Mouse (Mus musculus) limb, embryonic 10.5 days (tissue): ENCODE measurements around the gene Kif5c. TPM values are rescaled to one million over a fixed set of nuclear protein-coding genes. Genes with fewer than 3 reads are reported as not detected.
A peak's percentile ranks its signal among the peaks of the same experiment; 100 is the strongest.

Experiments used
- DNase-seq: peaks from one replicate; pipeline ENCODE4 v3.0.0-alpha.2; 2017; ENCODE audit warnings: low spot score
- H3K27ac ChIP-seq: fragments of 300-500 bp; sonication (generic); 2 replicates; pipeline ENCODE4 v1.5.1; 2016; ENCODE audit warnings: mild to moderate bottlenecking
- H3K27me3 ChIP-seq: fragments of 300-500 bp; sonication (generic); 2 replicates; pipeline ENCODE4 v1.6.1; 2016; ENCODE audit warnings: low read depth, mild to moderate bottlenecking; ENCODE audit not compliant: poor library complexity, severe bottlenecking
- H3K36me3 ChIP-seq: fragments of 300-500 bp; sonication (generic); 2 replicates; pipeline ENCODE4 v1.6.1; 2016; ENCODE audit warnings: mild to moderate bottlenecking, moderate library complexity
- H3K4me1 ChIP-seq: fragments of 300-500 bp; sonication (generic); 2 replicates; pipeline ENCODE4 v1.6.1; 2016
- H3K4me3 ChIP-seq: fragments of 300-500 bp; sonication (generic); 2 replicates; pipeline ENCODE4 v1.5.1; 2016; ENCODE audit warnings: mild to moderate bottlenecking, moderate library complexity
- H3K9me3 ChIP-seq: fragments of 300-500 bp; sonication (generic); replicated peaks from 2 replicates; pipeline ENCODE4 v1.6.1; 2016; ENCODE audit warnings: mild to moderate bottlenecking
- WGBS: fragments of 180-500 bp; shearing (Covaris S2); methylation state at CpG from one replicate; pipeline ENCODE4 v1.1.7; 2016; 5-methylcytosine and 5-hydroxymethylcytosine counted together
- polyA plus RNA-seq: library from polyadenylated mRNA; unstranded; fragments of >200 nt; fragmentation: Nextera tagmentation; extraction: Ambion mirVana; gene quantifications from 2 replicates; pipeline ENCODE4 v1.2.1, GENCODE M21; 2016

Kif5c gene
- polyA plus RNA-seq, 1 experiment from 2014 or later = 14.5 TPM

DNA sequence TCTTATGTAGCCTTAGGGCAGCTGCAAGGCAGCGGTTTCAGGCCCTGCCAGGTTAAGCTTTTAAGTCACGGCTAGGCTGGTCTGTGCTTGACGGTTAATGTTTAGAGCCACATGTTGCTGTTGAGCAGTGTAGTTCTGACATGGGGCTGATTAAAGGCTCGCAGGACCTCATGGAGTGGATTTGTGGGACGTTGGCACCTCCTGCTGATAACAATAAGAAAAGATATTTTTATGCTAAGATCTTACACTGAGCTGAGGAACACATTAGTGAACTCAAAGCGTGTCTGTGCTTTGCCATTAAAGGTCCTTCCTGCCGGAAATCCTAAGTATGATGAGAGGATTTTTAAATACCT, 114.5 kb downstream of the Kif5c start:
- Histone ChIP-seq H3K27ac (peak overlapping the region; percentile 71), H3K36me3 (peaks cover 25% of the 10 kb centered on the region), H3K4me1 (peaks cover 58% of the 10 kb centered on the region), H3K9me3 (no peaks in the 10 kb centered on the region), H3K4me3 (peak overlapping the region; percentile 27), H3K27me3 (no peaks in the 10 kb centered on the region)
- WGBS = 15% methylated on average over 7 of the region's 7 CpGs
- peak; percentile 51 for DNase-seq

DNA sequence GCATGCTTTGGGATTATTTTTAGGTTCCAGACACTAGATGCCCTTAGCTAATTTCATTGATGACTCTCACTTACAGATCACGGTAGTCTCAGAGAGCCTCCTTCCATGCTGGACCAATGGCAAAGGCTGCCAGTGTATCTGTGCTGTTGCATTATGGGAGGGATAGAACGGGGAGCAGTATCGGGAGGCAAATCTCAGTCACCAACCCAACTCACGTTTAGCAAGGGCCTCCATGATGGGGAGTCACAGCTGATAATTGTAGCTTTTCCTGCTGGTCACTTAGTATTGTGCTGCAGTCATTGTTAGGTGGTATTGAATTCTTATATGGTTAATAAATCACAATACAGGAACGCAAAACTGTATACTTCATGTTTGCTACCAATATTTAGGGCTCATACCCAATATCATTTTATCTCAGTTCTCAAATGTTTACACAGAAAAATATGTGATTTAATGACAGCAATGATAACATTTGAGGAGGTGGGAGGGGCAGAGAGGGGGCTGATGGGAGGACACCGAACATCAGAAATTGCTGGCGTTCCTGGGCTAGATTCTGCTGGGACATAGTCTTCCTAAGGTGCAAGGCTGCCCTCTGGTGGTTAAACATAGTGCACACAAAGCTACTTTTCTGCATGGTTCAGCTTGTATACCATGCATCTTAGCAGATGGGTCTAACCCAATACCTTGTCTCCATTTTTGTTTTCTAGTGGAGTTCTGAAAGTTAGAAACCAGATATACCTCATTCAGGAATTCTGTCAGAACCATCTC, 115.1 kb downstream of the Kif5c start:
- Histone ChIP-seq H3K4me3 (peak overlapping the region; percentile 27; the same call in 1 of the 2 replicates), H3K27ac (peak overlapping the region; percentile 71), H3K9me3 (no peaks in the 10 kb centered on the region), H3K27me3 (no peaks in the 10 kb centered on the region), H3K36me3 (peaks cover 30% of the 10 kb centered on the region), H3K4me1 (peaks cover 52% of the 10 kb centered on the region)
- WGBS = 47% methylated on average over 7 of the region's 7 CpGs
- DNase-seq = peak; percentile 80

DNA sequence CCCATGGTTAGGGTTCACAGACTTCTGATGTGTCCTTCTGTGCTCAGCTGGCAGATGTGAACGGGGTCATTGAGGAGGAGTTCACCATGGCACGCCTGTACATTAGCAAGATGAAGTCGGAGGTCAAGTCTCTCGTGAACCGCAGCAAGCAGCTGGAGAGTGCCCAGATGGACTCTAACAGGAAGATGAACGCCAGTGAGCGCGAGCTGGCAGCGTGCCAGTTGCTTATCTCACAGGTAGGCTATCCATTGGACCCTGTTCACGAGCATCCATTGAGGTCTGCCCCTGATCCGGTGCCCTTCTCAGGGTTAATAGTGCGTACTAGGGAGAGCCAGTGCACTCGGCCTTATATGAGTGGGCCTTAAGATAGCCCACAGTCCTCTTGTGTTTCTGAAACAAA, 116.3 kb downstream of the Kif5c start:
- H3K27ac ChIP-seq = no peak overlapping the region
- H3K4me1 ChIP-seq = peaks cover 41% of the 10 kb centered on the region
- no peaks in the 10 kb centered on the region for H3K9me3 ChIP-seq
- H3K27me3 ChIP-seq = no peaks in the 10 kb centered on the region
- no peak for DNase-seq
- H3K36me3 ChIP-seq = peaks cover 35% of the 10 kb centered on the region
- H3K4me3 ChIP-seq = no peak overlapping the region
- 92% methylated on average over 13 of the region's 13 CpGs for WGBS

DNA sequence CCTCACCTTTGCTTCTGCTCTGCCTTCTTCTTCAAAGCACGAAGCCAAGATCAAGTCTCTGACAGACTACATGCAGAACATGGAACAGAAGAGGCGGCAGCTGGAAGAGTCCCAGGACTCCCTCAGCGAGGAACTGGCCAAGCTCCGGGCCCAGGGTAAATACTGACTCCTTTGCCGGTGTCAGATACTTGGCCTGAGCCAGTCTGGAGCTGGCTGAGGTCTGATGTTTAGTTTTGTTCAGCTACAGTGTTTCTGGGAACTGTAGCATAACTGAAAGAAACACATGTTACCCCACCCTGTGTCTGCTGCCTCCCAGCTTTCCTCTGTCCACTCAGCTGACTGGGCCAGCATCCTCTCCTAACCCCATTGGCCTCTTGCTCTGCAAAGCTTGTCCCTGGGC, 119.9 kb downstream of the Kif5c start:
- no peaks in the 10 kb centered on the region for H3K27me3 ChIP-seq
- WGBS = 93% methylated on average over 5 of the region's 5 CpGs
- H3K4me1 ChIP-seq = peaks cover 27% of the 10 kb centered on the region
- H3K9me3 ChIP-seq = no peaks in the 10 kb centered on the region
- DNase-seq = no peak
- H3K36me3 ChIP-seq = peaks cover 51% of the 10 kb centered on the region
- no peak overlapping the region for H3K4me3 ChIP-seq
- no peak overlapping the region for H3K27ac ChIP-seq

DNA sequence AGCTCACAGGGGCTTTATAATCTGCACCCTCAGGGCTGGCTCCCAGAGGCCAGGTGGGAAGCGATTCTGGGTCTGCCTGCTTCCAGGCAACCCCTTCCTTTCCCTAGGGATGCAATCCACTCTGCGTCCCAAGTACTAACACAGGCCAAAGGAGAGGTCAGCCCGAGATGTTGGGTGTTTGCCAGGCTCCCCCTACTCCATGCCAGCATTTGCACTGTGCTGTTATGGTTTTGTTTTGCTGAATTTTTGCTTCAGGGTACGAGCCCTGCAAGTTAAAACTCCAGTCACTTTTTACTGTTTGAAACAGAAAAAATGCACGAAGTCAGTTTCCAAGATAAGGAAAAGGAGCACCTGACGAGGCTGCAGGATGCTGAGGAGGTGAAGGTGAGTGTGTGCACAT, 121.9 kb downstream of the Kif5c start:
- H3K27me3 ChIP-seq = no peaks in the 10 kb centered on the region
- DNase-seq = no peak
- WGBS = 81% methylated on average over 6 of the region's 6 CpGs
- H3K4me1 ChIP-seq = peaks cover 38% of the 10 kb centered on the region
- no peaks in the 10 kb centered on the region for H3K9me3 ChIP-seq
- H3K4me3 ChIP-seq = no peak overlapping the region
- peaks cover 57% of the 10 kb centered on the region for H3K36me3 ChIP-seq
- H3K27ac ChIP-seq = no peak overlapping the region

DNA sequence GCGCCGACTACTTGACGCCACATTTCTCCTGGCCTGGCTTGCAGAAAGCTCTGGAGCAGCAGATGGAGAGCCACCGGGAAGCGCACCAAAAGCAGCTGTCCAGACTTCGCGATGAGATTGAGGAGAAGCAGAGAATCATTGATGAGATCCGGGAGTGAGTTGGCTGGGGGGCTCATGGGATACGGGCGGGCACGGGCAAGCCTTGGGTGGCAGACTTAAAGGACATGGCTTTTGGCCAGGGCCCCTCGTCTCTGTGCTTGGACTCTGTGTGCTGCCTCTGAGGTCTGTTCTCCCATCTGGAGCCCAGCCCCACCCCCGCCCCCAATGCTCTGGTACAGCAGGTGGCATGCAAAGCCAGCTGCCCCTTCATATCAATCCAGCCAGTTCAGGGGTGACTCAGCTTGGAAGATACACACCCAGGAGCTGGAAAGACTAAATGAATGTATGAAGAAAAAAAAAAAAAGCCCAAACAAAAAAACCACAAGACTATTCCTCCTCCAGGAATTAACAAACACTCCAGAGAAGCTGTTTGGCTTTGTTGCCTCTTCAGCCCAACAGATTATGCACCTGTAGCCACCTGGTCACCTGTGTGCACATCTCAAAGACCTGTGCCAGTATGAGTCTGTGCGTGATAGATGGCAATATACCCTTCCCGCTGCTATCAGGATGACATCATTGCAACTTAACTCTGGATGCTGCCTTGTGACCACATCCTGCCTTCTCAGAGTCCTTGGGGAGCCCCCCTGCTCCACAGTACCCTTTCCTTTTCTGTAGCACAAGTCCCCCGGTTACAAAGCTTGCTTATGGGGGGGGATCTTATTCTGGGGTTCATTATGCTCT, 123.0 kb downstream of the Kif5c start:
- peaks cover 43% of the 10 kb centered on the region for H3K4me1 ChIP-seq
- H3K27me3 ChIP-seq = no peaks in the 10 kb centered on the region
- 0 out of 2 replicates have a peak overlapping the region, but pooled peaks have one; percentile 36 for H3K27ac ChIP-seq
- no peak for DNase-seq
- peaks cover 58% of the 10 kb centered on the region for H3K36me3 ChIP-seq
- H3K4me3 ChIP-seq = no peak overlapping the region
- no peaks in the 10 kb centered on the region for H3K9me3 ChIP-seq
- whole genome bisulfite sequencing = 85% methylated on average over 16 of the region's 16 CpGs

DNA sequence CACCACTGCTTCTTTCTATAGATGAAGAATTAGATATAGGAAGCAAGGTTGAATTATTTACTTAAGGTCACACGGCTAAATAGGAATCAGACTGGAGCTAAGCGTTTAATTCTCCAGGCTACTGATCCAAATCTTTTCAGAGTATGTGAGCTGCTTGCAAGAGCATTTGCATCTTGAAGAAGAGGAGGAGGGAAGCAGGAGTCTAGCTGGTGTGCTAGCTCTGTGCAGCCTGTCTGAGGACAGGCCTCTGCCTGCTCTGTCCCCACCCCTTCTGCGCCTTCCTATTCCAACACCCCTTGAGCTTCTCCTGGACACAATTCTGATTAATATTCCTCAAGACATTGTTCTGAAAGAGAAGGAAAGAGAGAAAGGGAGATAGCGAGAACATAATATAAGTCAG, 123.8 kb downstream of the Kif5c start:
- H3K9me3 ChIP-seq = no peaks in the 10 kb centered on the region
- H3K4me3 ChIP-seq = no peak overlapping the region
- no peak overlapping the region for H3K27ac ChIP-seq
- no peak for DNase-seq
- H3K4me1 ChIP-seq = peaks cover 51% of the 10 kb centered on the region
- peaks cover 60% of the 10 kb centered on the region for H3K36me3 ChIP-seq
- WGBS = 90% methylated on average over 4 of the region's 4 CpGs
- H3K27me3 ChIP-seq = no peaks in the 10 kb centered on the region

DNA sequence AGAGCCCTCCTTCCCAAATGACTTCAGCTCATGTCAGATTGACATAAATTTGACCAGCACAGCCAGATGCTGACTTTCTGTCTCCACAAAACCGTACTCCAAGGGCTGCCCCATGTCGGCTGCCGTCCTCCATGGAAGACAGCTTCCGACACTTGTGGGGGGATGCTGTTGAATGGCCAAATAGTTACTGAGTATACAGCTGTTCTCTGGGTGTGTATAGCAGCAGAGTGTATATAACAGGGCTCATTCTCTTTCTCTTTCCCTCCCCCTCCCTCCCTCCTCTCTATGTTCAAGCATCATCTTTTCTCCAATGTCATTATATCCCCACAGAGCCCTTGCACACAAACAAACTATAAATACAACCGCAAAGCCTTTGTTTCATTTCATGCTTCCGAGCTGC, 124.7 kb downstream of the Kif5c start:
- Histone ChIP-seq H3K27ac (no peak overlapping the region), H3K4me3 (no peak overlapping the region), H3K27me3 (no peaks in the 10 kb centered on the region), H3K36me3 (peaks cover 56% of the 10 kb centered on the region), H3K9me3 (no peaks in the 10 kb centered on the region), H3K4me1 (peaks cover 56% of the 10 kb centered on the region)
- 54% methylated on average over 6 of the region's 6 CpGs for WGBS
- no peak for DNase-seq

DNA sequence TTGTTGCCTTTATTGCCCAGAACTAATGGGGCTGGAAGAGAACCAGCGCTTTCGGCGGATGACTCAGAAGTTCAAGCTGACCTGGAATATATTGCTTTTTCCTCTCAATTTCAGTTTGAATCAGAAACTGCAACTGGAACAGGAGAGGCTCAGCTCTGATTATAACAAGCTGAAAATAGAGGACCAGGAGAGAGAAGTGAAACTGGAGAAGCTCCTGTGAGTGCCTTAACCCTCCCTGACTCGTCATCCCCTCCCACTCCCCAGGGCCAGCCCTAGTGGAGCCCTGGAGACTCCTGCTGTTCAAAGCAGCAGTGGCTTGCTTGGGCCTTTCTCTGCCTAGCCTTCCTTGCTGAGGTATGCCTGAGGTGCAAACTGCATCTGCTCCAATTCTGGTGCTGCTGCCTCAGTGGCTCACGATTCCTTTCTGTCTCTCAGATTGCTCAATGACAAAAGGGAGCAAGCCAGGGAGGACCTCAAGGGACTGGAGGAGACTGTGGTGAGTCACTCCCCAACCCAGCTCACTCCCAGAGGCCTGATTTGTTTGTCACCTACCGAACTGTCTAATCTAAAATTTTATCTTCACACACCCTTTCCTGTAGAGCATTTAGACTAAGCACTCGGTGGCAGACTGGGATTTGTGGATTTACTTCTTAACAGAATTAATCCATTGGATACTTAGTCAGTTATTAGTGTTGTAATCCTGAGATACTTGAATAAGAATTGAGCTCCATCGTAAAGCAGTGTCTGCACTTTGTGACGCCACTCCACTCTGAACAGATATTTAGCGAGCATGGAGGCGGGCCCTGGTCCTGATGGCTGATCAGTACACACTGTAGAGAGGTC, 125.4 kb downstream of the Kif5c start:
- WGBS = 61% methylated on average over 11 of the region's 11 CpGs
- Histone ChIP-seq H3K27ac (0 out of 2 replicates have a peak overlapping the region, but pooled peaks have one; percentile 44), H3K36me3 (peaks cover 56% of the 10 kb centered on the region), H3K9me3 (no peaks in the 10 kb centered on the region), H3K4me1 (peaks cover 56% of the 10 kb centered on the region), H3K4me3 (no peak overlapping the region), H3K27me3 (no peaks in the 10 kb centered on the region)
- no peak for DNase-seq

DNA sequence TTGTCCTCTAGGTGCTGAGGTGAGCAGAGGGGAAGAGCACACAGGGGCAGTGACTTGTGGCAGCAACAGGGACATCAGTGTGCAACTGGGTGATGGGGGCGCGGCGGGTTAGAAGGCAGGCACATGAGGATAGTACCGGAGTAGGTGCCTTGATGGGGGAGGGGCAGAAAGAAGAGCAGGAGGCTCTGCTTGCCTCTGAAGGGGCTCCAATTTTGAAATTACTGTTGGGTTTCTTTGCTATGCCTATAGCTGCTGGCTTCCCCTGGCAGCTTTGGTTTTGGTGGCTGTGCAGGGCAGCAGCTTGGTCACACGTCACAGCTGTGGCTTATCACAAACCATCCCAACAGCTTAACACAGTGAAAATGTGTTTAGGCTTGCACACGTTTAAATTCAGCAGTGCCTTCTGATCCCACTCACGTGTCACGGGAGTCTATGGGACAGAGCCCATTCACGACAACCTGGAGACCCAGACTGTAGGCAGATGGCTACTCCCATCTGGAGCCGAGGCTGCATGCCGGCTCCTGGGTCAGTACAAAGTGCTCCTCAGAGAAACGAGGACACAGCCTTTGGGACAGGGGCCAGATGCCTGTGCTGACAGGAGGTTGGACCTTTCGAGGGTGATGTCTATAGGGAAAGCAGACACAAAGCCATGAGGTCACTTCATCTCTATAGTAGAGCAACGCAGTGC, 126.1 kb downstream of the Kif5c start:
- Histone ChIP-seq H3K9me3 (no peaks in the 10 kb centered on the region), H3K4me3 (no peak overlapping the region), H3K27me3 (no peaks in the 10 kb centered on the region), H3K27ac (0 out of 2 replicates have a peak overlapping the region, but pooled peaks have one; percentile 14), H3K36me3 (peaks cover 60% of the 10 kb centered on the region), H3K4me1 (peaks cover 56% of the 10 kb centered on the region)
- WGBS = 78% methylated on average over 14 of the region's 14 CpGs
- DNase-seq = no peak

DNA sequence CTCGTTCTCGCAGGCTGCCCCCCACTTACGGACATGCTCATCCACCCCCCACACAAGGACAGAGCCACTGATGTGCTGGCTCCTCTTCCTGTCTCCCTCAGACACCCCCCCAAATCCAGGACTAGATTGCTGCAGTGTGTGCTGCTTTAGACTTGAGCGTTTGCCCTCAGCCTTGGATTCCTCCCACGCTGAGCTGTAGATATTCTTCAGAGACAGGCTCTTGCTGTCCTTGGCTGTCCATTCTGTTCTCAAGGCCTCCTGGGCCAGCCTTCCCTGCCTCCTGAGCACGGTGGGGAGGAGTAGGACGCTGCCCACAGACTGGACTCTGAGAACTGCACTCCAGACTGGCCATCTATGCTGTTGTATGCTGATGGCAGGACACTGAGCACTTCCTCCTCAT, 127.8 kb downstream of the Kif5c start:
- Histone ChIP-seq H3K4me3 (no peak overlapping the region), H3K27ac (peak overlapping the region; percentile 47), H3K4me1 (peaks cover 41% of the 10 kb centered on the region), H3K27me3 (no peaks in the 10 kb centered on the region), H3K9me3 (no peaks in the 10 kb centered on the region), H3K36me3 (peaks cover 59% of the 10 kb centered on the region)
- no peak for DNase-seq
- 87% methylated on average over 7 of the region's 7 CpGs for WGBS

DNA sequence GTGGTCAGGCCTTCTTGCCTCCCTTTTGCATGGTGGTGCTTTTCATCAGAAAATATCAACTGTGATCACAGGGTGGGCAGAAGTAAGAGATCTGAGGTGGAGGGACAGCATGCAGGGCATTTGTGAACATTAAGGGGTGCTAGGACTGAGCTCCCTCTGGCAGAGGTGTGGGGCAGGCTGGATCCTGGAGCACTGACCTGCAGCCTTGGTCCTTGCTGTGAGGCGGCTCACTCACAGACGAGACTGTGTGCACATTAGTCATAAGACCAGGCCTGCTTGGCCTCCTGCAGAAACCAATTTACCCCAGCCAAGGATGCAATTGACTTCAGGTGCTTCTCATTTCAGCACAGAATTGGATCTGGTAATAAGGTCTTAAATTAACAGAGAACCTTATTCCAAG, 128.6 kb downstream of the Kif5c start:
- peaks cover 40% of the 10 kb centered on the region for H3K4me1 ChIP-seq

More for the DNA sequence above, 128.6 kb downstream of the Kif5c start:
- H3K9me3 ChIP-seq = no peaks in the 10 kb centered on the region
- no peak overlapping the region for H3K4me3 ChIP-seq
- peak overlapping the region; percentile 47 for H3K27ac ChIP-seq
- 66% methylated on average over 2 of the region's 2 CpGs for WGBS
- no peak for DNase-seq
- H3K27me3 ChIP-seq = no peaks in the 10 kb centered on the region
- peaks cover 61% of the 10 kb centered on the region for H3K36me3 ChIP-seq
